Mouse (Mus musculus): ENCODE results near the gene Hjurp. TPM values are rescaled to one million over a fixed set of nuclear protein-coding genes. Genes with fewer than 3 reads are reported as not detected.
A peak's percentile ranks its signal among the peaks of the same experiment; 100 is the strongest.

Gene Hjurp
- polyA plus RNA-seq, 1 experiment from 2014 or later = 135 TPM

GRCm38 (mm10) chr1:88219054-88219453, 58.4 kb downstream of the Hjurp start:
- no peak overlapping the region for H3K9ac ChIP-seq (ENCODE audit: low read length)
- H3K4me2 ChIP-seq = no peak overlapping the region
- H3K9me3 ChIP-seq (ENCODE audit: control insufficient read depth, low read length) = peaks cover 36% of the 10 kb centered on the region
- ATAC-seq (ENCODE audit: low FRiP score) (no peak), DNase-seq (ENCODE audit: low spot score, missing footprints) (peak; percentile 81)
- no peaks in the 10 kb centered on the region for H3K36me3 ChIP-seq (ENCODE audit: control insufficient read depth, insufficient read depth, low read length)
- H3K4me3 ChIP-seq (ENCODE audit: low read depth, low read length) = no peak overlapping the region
- no peaks in the 10 kb centered on the region for H3K27me3 ChIP-seq (ENCODE audit: control insufficient read depth, insufficient read depth, low read length)
- 16% methylated on average over 1 of the region's 1 CpGs for WGBS
- H3K4me1 ChIP-seq (ENCODE audit: control insufficient read depth, insufficient read depth, low read length) = no peaks in the 10 kb centered on the region
- no peak overlapping the region for H3K27ac ChIP-seq (ENCODE audit: low read depth, low read length)

GRCm38 (mm10) chr1:88218591-88218990, 58.8 kb downstream of the Hjurp start:
- no peak overlapping the region for H3K4me3 ChIP-seq (ENCODE audit: low read depth, low read length)
- peaks cover 40% of the 10 kb centered on the region for H3K9me3 ChIP-seq (ENCODE audit: control insufficient read depth, low read length)
- H3K27ac ChIP-seq (ENCODE audit: low read depth, low read length) = no peak overlapping the region
- H3K4me2 ChIP-seq = no peak overlapping the region
- ATAC-seq (ENCODE audit: low FRiP score) (no peak), DNase-seq (ENCODE audit: low spot score, missing footprints) (peak; percentile 81)
- no peaks in the 10 kb centered on the region for H3K36me3 ChIP-seq (ENCODE audit: control insufficient read depth, insufficient read depth, low read length)
- no peak overlapping the region for H3K9ac ChIP-seq (ENCODE audit: low read length)
- WGBS = 49% methylated on average over 4 of the region's 4 CpGs
- H3K27me3 ChIP-seq (ENCODE audit: control insufficient read depth, insufficient read depth, low read length) = no peaks in the 10 kb centered on the region
- H3K4me1 ChIP-seq (ENCODE audit: control insufficient read depth, insufficient read depth, low read length) = no peaks in the 10 kb centered on the region

- H3K27ac ChIP-seq (ENCODE audit: low read depth, low read length) = no peak overlapping the region
- ATAC-seq (ENCODE audit: low FRiP score) (no peak), DNase-seq (ENCODE audit: low spot score, missing footprints) (peak; percentile 72)
- 74% methylated on average over 9 of the region's 9 CpGs for WGBS
- peaks cover 46% of the 10 kb centered on the region for H3K9me3 ChIP-seq (ENCODE audit: control insufficient read depth, low read length)
- no peaks in the 10 kb centered on the region for H3K36me3 ChIP-seq (ENCODE audit: control insufficient read depth, insufficient read depth, low read length)
- H3K4me1 ChIP-seq (ENCODE audit: control insufficient read depth, insufficient read depth, low read length) = no peaks in the 10 kb centered on the region
- H3K27me3 ChIP-seq (ENCODE audit: control insufficient read depth, insufficient read depth, low read length) = no peaks in the 10 kb centered on the region
- no peak overlapping the region for H3K4me2 ChIP-seq
- H3K4me3 ChIP-seq (ENCODE audit: low read depth, low read length) = no peak overlapping the region
- no peak overlapping the region for H3K9ac ChIP-seq (ENCODE audit: low read length)
Observed at GRCm38 (mm10) chr1:88218051-88218450, 59.4 kb downstream of the Hjurp start.

GRCm38 (mm10) chr1:88217576-88217975, 59.9 kb downstream of the Hjurp start:
- Histone ChIP-seq H3K9me3 (ENCODE audit: control insufficient read depth, low read length) (peaks cover 50% of the 10 kb centered on the region), H3K27ac (ENCODE audit: low read depth, low read length) (no peak overlapping the region), H3K4me3 (ENCODE audit: low read depth, low read length) (no peak overlapping the region), H3K27me3 (ENCODE audit: control insufficient read depth, insufficient read depth, low read length) (no peaks in the 10 kb centered on the region), H3K9ac (ENCODE audit: low read length) (no peak overlapping the region), H3K4me1 (ENCODE audit: control insufficient read depth, insufficient read depth, low read length) (no peaks in the 10 kb centered on the region), H3K36me3 (ENCODE audit: control insufficient read depth, insufficient read depth, low read length) (no peaks in the 10 kb centered on the region), H3K4me2 (no peak overlapping the region)
- DNase-seq (ENCODE audit: low spot score, missing footprints) (peak; percentile 51), ATAC-seq (ENCODE audit: low FRiP score) (no peak)
- WGBS = 43% methylated on average over 3 of the region's 3 CpGs

- peaks cover 53% of the 10 kb centered on the region for H3K9me3 ChIP-seq (ENCODE audit: control insufficient read depth, low read length)
- WGBS = 62% methylated on average over 2 of the region's 2 CpGs
Observed at GRCm38 (mm10) chr1:88217144-88217543, 60.3 kb downstream of the Hjurp start.

GRCm38 (mm10) chr1:88216551-88216950, 60.9 kb downstream of the Hjurp start:
- ATAC-seq (ENCODE audit: low FRiP score) (no peak), DNase-seq (ENCODE audit: low spot score, missing footprints) (peak; percentile 71)
- no peaks in the 10 kb centered on the region for H3K4me1 ChIP-seq (ENCODE audit: control insufficient read depth, insufficient read depth, low read length)
- no peak overlapping the region for H3K27ac ChIP-seq (ENCODE audit: low read depth, low read length)
- WGBS = 54% methylated on average over 2 of the region's 2 CpGs
- no peaks in the 10 kb centered on the region for H3K27me3 ChIP-seq (ENCODE audit: control insufficient read depth, insufficient read depth, low read length)
- no peak overlapping the region for H3K9ac ChIP-seq (ENCODE audit: low read length)
- H3K36me3 ChIP-seq (ENCODE audit: control insufficient read depth, insufficient read depth, low read length) = no peaks in the 10 kb centered on the region
- H3K4me3 ChIP-seq (ENCODE audit: low read depth, low read length) = no peak overlapping the region
- peaks cover 57% of the 10 kb centered on the region for H3K9me3 ChIP-seq (ENCODE audit: control insufficient read depth, low read length)
- H3K4me2 ChIP-seq = no peak overlapping the region

More at GRCm38 (mm10) chr1:88217144-88217543, 60.3 kb downstream of the Hjurp start:
- H3K4me1 ChIP-seq (ENCODE audit: control insufficient read depth, insufficient read depth, low read length) = no peaks in the 10 kb centered on the region
- H3K4me3 ChIP-seq (ENCODE audit: low read depth, low read length) = no peak overlapping the region
- H3K9ac ChIP-seq (ENCODE audit: low read length) = no peak overlapping the region
- DNase-seq (ENCODE audit: low spot score, missing footprints) (peak; percentile 81), ATAC-seq (ENCODE audit: low FRiP score) (no peak)
- H3K4me2 ChIP-seq = no peak overlapping the region
- no peaks in the 10 kb centered on the region for H3K27me3 ChIP-seq (ENCODE audit: control insufficient read depth, insufficient read depth, low read length)
- no peaks in the 10 kb centered on the region for H3K36me3 ChIP-seq (ENCODE audit: control insufficient read depth, insufficient read depth, low read length)
- no peak overlapping the region for H3K27ac ChIP-seq (ENCODE audit: low read depth, low read length)

- peaks cover 61% of the 10 kb centered on the region for H3K9me3 ChIP-seq (ENCODE audit: control insufficient read depth, low read length)
- no peak for ATAC-seq (ENCODE audit: low FRiP score)
- H3K4me1 ChIP-seq (ENCODE audit: control insufficient read depth, insufficient read depth, low read length) = no peaks in the 10 kb centered on the region
- H3K9ac ChIP-seq (ENCODE audit: low read length) = no peak overlapping the region
- H3K4me3 ChIP-seq (ENCODE audit: low read depth, low read length) = no peak overlapping the region
- no peak overlapping the region for H3K27ac ChIP-seq (ENCODE audit: low read depth, low read length)
- DNase-seq (ENCODE audit: low spot score, missing footprints) = peak; percentile 85
- 70% methylated on average over 10 of the region's 10 CpGs for WGBS
- H3K36me3 ChIP-seq (ENCODE audit: control insufficient read depth, insufficient read depth, low read length) = no peaks in the 10 kb centered on the region
- no peak overlapping the region for H3K4me2 ChIP-seq
- H3K27me3 ChIP-seq (ENCODE audit: control insufficient read depth, insufficient read depth, low read length) = no peaks in the 10 kb centered on the region
Observed at GRCm38 (mm10) chr1:88215466-88216380, 61.7 kb downstream of the Hjurp start.

GRCm38 (mm10) chr1:88214462-88214952, 62.9 kb downstream of the Hjurp start:
- ATAC-seq (ENCODE audit: low FRiP score) = no peak
- Histone ChIP-seq H3K27ac (ENCODE audit: low read depth, low read length) (no peak overlapping the region), H3K4me3 (ENCODE audit: low read depth, low read length) (no peak overlapping the region), H3K9ac (ENCODE audit: low read length) (no peak overlapping the region), H3K4me2 (no peak overlapping the region), H3K9me3 (ENCODE audit: control insufficient read depth, low read length) (peaks cover 61% of the 10 kb centered on the region), H3K27me3 (ENCODE audit: control insufficient read depth, insufficient read depth, low read length) (no peaks in the 10 kb centered on the region), H3K36me3 (ENCODE audit: control insufficient read depth, insufficient read depth, low read length) (no peaks in the 10 kb centered on the region), H3K4me1 (ENCODE audit: control insufficient read depth, insufficient read depth, low read length) (no peaks in the 10 kb centered on the region)
- 84% methylated on average over 2 of the region's 2 CpGs for WGBS
- DNase-seq (ENCODE audit: low spot score, missing footprints) = peak; percentile 72

GRCm38 (mm10) chr1:88213766-88214461, 63.5 kb downstream of the Hjurp start:
- Histone ChIP-seq H3K4me3 (ENCODE audit: low read depth, low read length) (no peak overlapping the region), H3K27ac (ENCODE audit: low read depth, low read length) (no peak overlapping the region), H3K9ac (ENCODE audit: low read length) (no peak overlapping the region), H3K36me3 (ENCODE audit: control insufficient read depth, insufficient read depth, low read length) (no peaks in the 10 kb centered on the region), H3K4me2 (no peak overlapping the region), H3K4me1 (ENCODE audit: control insufficient read depth, insufficient read depth, low read length) (no peaks in the 10 kb centered on the region), H3K9me3 (ENCODE audit: control insufficient read depth, low read length) (peaks cover 61% of the 10 kb centered on the region), H3K27me3 (ENCODE audit: control insufficient read depth, insufficient read depth, low read length) (no peaks in the 10 kb centered on the region)
- WGBS = 81% methylated on average over 2 of the region's 2 CpGs
- ATAC-seq (ENCODE audit: low FRiP score) = no peak
- DNase-seq (ENCODE audit: low spot score, missing footprints) = peak; percentile 85
